Mouse (Mus musculus) heart, embryonic 11.5 days (tissue): ENCODE measurements at regions not wholly inside any gene's neighbourhood (a gene's known extent, or its start where the extent isn't known, plus 50 kb on each side); places are given as distances from the start of the nearest gene placed in this dataset.

Experiments used
- ATAC-seq: fragments of 200-750 bp; cut with Nextera tagmentation; replicated peaks from 2 replicates; pipeline ENCODE4 v1.8.0; 2017; ENCODE audit warnings: moderate library complexity; ENCODE audit not compliant: insufficient number of reproducible peaks, low FRiP score, low TSS enrichment
- H3K27ac ChIP-seq: fragments of 300-500 bp; sonication (generic); 2 replicates; pipeline ENCODE4 v1.5.1; 2014; ENCODE audit warnings: mild to moderate bottlenecking, low read depth, low read length
- H3K27me3 ChIP-seq: fragments of 300-500 bp; sonication (generic); 2 replicates; pipeline ENCODE4 v1.6.1; 2014; ENCODE audit warnings: mild to moderate bottlenecking, low read length, mixed read lengths; ENCODE audit not compliant: control insufficient read depth, insufficient read depth
- H3K36me3 ChIP-seq: fragments of 300-500 bp; sonication (generic); 2 replicates; pipeline ENCODE4 v1.6.1; 2014; ENCODE audit warnings: mild to moderate bottlenecking, low read length, moderate library complexity, mixed read lengths; ENCODE audit not compliant: control insufficient read depth, insufficient read depth
- H3K4me1 ChIP-seq: fragments of 300-500 bp; sonication (generic); 2 replicates; pipeline ENCODE4 v1.6.1; 2014; ENCODE audit warnings: low read length; ENCODE audit not compliant: control insufficient read depth, insufficient read depth
- H3K4me2 ChIP-seq: fragments of 300-500 bp; sonication (generic); 2 replicates; pipeline ENCODE4 v1.6.1; 2014; ENCODE audit warnings: mild to moderate bottlenecking, moderate library complexity
- H3K4me3 ChIP-seq: fragments of 300-500 bp; sonication (generic); 2 replicates; pipeline ENCODE4 v1.5.1; 2014; ENCODE audit warnings: low read depth, low read length
- H3K9ac ChIP-seq: fragments of 300-500 bp; sonication (generic); 2 replicates; pipeline ENCODE4 v1.6.1; 2014; ENCODE audit warnings: mild to moderate bottlenecking, low read depth, low read length, moderate library complexity
- H3K9me3 ChIP-seq: fragments of 300-500 bp; sonication (generic); replicated peaks from 2 replicates; pipeline ENCODE4 v1.6.1; 2016; ENCODE audit warnings: low read length; ENCODE audit not compliant: control insufficient read depth
- WGBS: fragments of 180-500 bp; shearing (Covaris S2); extraction: QIAGEN DNeasy Blood & Tissue Kit; methylation state at CpG from one replicate; pipeline ENCODE4 v1.1.7; 2014; ENCODE audit not compliant: insufficient replicate concordance; 5-methylcytosine and 5-hydroxymethylcytosine counted together

GRCm38 (mm10) chr14:106225401-106225800 is 119.4 kb downstream of the Trim52 start:
- H3K4me2 ChIP-seq, result no peak overlapping the region
- H3K9me3 ChIP-seq, result no peaks in the 10 kb centered on the region
- no peaks in the 10 kb centered on the region for H3K36me3 ChIP-seq
- 61% methylated on average over 1 of the region's 1 CpGs for WGBS
- no peak overlapping the region for H3K27ac ChIP-seq
- no peak for ATAC-seq
- H3K9ac ChIP-seq, result no peak overlapping the region
- H3K4me3 ChIP-seq, result no peak overlapping the region
- no peaks in the 10 kb centered on the region for H3K4me1 ChIP-seq
- H3K27me3 ChIP-seq, result no peaks in the 10 kb centered on the region

GRCm38 (mm10) chr14:106241721-106242405 is 135.9 kb downstream of the Trim52 start:
- Histone ChIP-seq H3K9me3 (no peaks in the 10 kb centered on the region), H3K27ac (no peak overlapping the region), H3K4me3 (no peak overlapping the region), H3K27me3 (no peaks in the 10 kb centered on the region), H3K36me3 (no peaks in the 10 kb centered on the region), H3K4me1 (no peaks in the 10 kb centered on the region), H3K4me2 (no peak overlapping the region), H3K9ac (no peak overlapping the region)
- WGBS, result 86% methylated on average over 5 of the region's 5 CpGs
- no peak for ATAC-seq

- H3K36me3 ChIP-seq, result no peaks in the 10 kb centered on the region
- no peaks in the 10 kb centered on the region for H3K27me3 ChIP-seq
- no peaks in the 10 kb centered on the region; the same call in 1 of the 2 replicates for H3K9me3 ChIP-seq
- H3K4me1 ChIP-seq, result no peaks in the 10 kb centered on the region
- ATAC-seq, result no peak
- no peak overlapping the region for H3K4me2 ChIP-seq
- no peak overlapping the region for H3K9ac ChIP-seq
- 63% methylated on average over 4 of the region's 4 CpGs for WGBS
- no peak overlapping the region for H3K27ac ChIP-seq
- no peak overlapping the region for H3K4me3 ChIP-seq
Observed at GRCm38 (mm10) chr14:106259396-106260108, 153.6 kb downstream of the Trim52 start.

- no peak for ATAC-seq
- H3K4me2 ChIP-seq, result no peak overlapping the region
- 81% methylated on average over 3 of the region's 3 CpGs for WGBS
- H3K36me3 ChIP-seq, result no peaks in the 10 kb centered on the region
- H3K9ac ChIP-seq, result no peak overlapping the region
- H3K27me3 ChIP-seq, result no peaks in the 10 kb centered on the region
- H3K4me3 ChIP-seq, result no peak overlapping the region
- no peaks in the 10 kb centered on the region for H3K4me1 ChIP-seq
- H3K27ac ChIP-seq, result no peak overlapping the region
- H3K9me3 ChIP-seq, result no peaks in the 10 kb centered on the region
Observed at GRCm38 (mm10) chr14:106265290-106265689, 159.3 kb downstream of the Trim52 start.

GRCm38 (mm10) chr14:106267679-106268561 is 161.9 kb downstream of the Trim52 start:
- Histone ChIP-seq H3K36me3 (no peaks in the 10 kb centered on the region), H3K27ac (no peak overlapping the region), H3K4me1 (no peaks in the 10 kb centered on the region), H3K4me3 (no peak overlapping the region), H3K9me3 (no peaks in the 10 kb centered on the region), H3K27me3 (no peaks in the 10 kb centered on the region), H3K9ac (no peak overlapping the region), H3K4me2 (no peak overlapping the region)
- no peak for ATAC-seq
- 75% methylated on average over 12 of the region's 12 CpGs for WGBS

GRCm38 (mm10) chr14:106269680-106270079 is 163.7 kb downstream of the Trim52 start:
- Histone ChIP-seq H3K9me3 (no peaks in the 10 kb centered on the region), H3K27ac (no peak overlapping the region), H3K9ac (no peak overlapping the region), H3K4me1 (no peaks in the 10 kb centered on the region), H3K4me3 (no peak overlapping the region), H3K36me3 (no peaks in the 10 kb centered on the region), H3K4me2 (no peak overlapping the region), H3K27me3 (no peaks in the 10 kb centered on the region)
- WGBS, result 60% methylated on average over 6 of the region's 6 CpGs
- no peak for ATAC-seq

GRCm38 (mm10) chr14:106313558-106313957 is 207.6 kb downstream of the Trim52 start:
- no peaks in the 10 kb centered on the region for H3K9me3 ChIP-seq
- 43% methylated on average over 8 of the region's 8 CpGs for WGBS
- H3K27me3 ChIP-seq, result no peaks in the 10 kb centered on the region
- no peaks in the 10 kb centered on the region for H3K36me3 ChIP-seq
- H3K4me2 ChIP-seq, result no peak overlapping the region
- no peak overlapping the region for H3K27ac ChIP-seq
- no peak overlapping the region for H3K9ac ChIP-seq
- no peak for ATAC-seq
- H3K4me1 ChIP-seq, result no peaks in the 10 kb centered on the region
- H3K4me3 ChIP-seq, result no peak overlapping the region

- no peak overlapping the region for H3K9ac ChIP-seq
- H3K27ac ChIP-seq, result no peak overlapping the region
- WGBS, result 74% methylated on average over 9 of the region's 9 CpGs
- H3K36me3 ChIP-seq, result no peaks in the 10 kb centered on the region
- no peaks in the 10 kb centered on the region for H3K27me3 ChIP-seq
- H3K4me2 ChIP-seq, result no peak overlapping the region
- H3K9me3 ChIP-seq, result no peaks in the 10 kb centered on the region
- ATAC-seq, result no peak
- no peak overlapping the region for H3K4me3 ChIP-seq
- no peaks in the 10 kb centered on the region for H3K4me1 ChIP-seq
Observed at GRCm38 (mm10) chr14:106314079-106314551, 208.1 kb downstream of the Trim52 start.
